Mouse (Mus musculus): ENCODE data around the gene Creb3l2. TPM values are rescaled to one million over a fixed set of nuclear protein-coding genes. Genes with fewer than 3 reads are reported as not detected.

The Creb3l2 gene
- polyA plus RNA-seq, 1 experiment, result 6.9 TPM

- H3K4me1 ChIP-seq (ENCODE audit: control insufficient read depth, insufficient read depth, low read length), result peaks cover 4% of the 10 kb centered on the region; the same call in 1 of the 2 replicates
- H3K27ac ChIP-seq (ENCODE audit: insufficient read depth, low read depth, low read length), result no peak overlapping the region
- H3K4me3 ChIP-seq (ENCODE audit: insufficient read depth, low read length), result no peak overlapping the region
- TF ChIP-seq POLR2A (IDR thresholded peaks at IDR 0.05; ENCODE audit: borderline replicate concordance, low read depth, low read length) (no peak), CTCF (IDR thresholded peaks at IDR 0.05; ENCODE audit: low read depth, low read length) (no peak)
Measured at GRCm38 (mm10) chr6:37336381-37336780, 105.6 kb downstream of the Creb3l2 start.

GRCm38 (mm10) chr6:37332846-37333245 lies 109.1 kb downstream of the Creb3l2 start:
- no peak overlapping the region for H3K4me3 ChIP-seq (ENCODE audit: insufficient read depth, low read length)
- TF ChIP-seq POLR2A (IDR thresholded peaks at IDR 0.05; ENCODE audit: borderline replicate concordance, low read depth, low read length) (no peak), CTCF (IDR thresholded peaks at IDR 0.05; ENCODE audit: low read depth, low read length) (no peak)

GRCm38 (mm10) chr6:37329901-37330864 lies 111.8 kb downstream of the Creb3l2 start:
- H3K4me1 ChIP-seq (ENCODE audit: control insufficient read depth, insufficient read depth, low read length), result no peaks in the 10 kb centered on the region
- no peak overlapping the region for H3K4me3 ChIP-seq (ENCODE audit: insufficient read depth, low read length)
- no peak overlapping the region for H3K27ac ChIP-seq (ENCODE audit: insufficient read depth, low read depth, low read length)
- no peak for TF ChIP-seq POLR2A (IDR thresholded peaks at IDR 0.05; ENCODE audit: borderline replicate concordance, low read depth, low read length)
- no peak for TF ChIP-seq CTCF (IDR thresholded peaks at IDR 0.05; ENCODE audit: low read depth, low read length)

More at GRCm38 (mm10) chr6:37332846-37333245, 109.1 kb downstream of the Creb3l2 start:
- Histone ChIP-seq H3K4me1 (ENCODE audit: control insufficient read depth, insufficient read depth, low read length) (no peaks in the 10 kb centered on the region), H3K27ac (ENCODE audit: insufficient read depth, low read depth, low read length) (no peak overlapping the region)

- Histone ChIP-seq H3K4me1 (ENCODE audit: control insufficient read depth, insufficient read depth, low read length) (no peaks in the 10 kb centered on the region), H3K4me3 (ENCODE audit: insufficient read depth, low read length) (no peak overlapping the region), H3K27ac (ENCODE audit: insufficient read depth, low read depth, low read length) (no peak overlapping the region)
- no peak for TF ChIP-seq POLR2A (IDR thresholded peaks at IDR 0.05; ENCODE audit: borderline replicate concordance, low read depth, low read length)
- TF ChIP-seq CTCF (IDR thresholded peaks at IDR 0.05; ENCODE audit: low read depth, low read length), result no peak
Measured at GRCm38 (mm10) chr6:37329376-37329775, 112.6 kb downstream of the Creb3l2 start.

- Histone ChIP-seq H3K4me3 (ENCODE audit: insufficient read depth, low read length) (no peak overlapping the region), H3K4me1 (ENCODE audit: control insufficient read depth, insufficient read depth, low read length) (no peaks in the 10 kb centered on the region), H3K27ac (ENCODE audit: insufficient read depth, low read depth, low read length) (no peak overlapping the region)
- TF ChIP-seq POLR2A (IDR thresholded peaks at IDR 0.05; ENCODE audit: borderline replicate concordance, low read depth, low read length), result no peak
- TF ChIP-seq CTCF (IDR thresholded peaks at IDR 0.05; ENCODE audit: low read depth, low read length), result no peak
Measured at GRCm38 (mm10) chr6:37328671-37329070, 113.3 kb downstream of the Creb3l2 start.

GRCm38 (mm10) chr6:37327519-37327918 lies 114.4 kb downstream of the Creb3l2 start:
- no peak for TF ChIP-seq CTCF (IDR thresholded peaks at IDR 0.05; ENCODE audit: low read depth, low read length)
- TF ChIP-seq POLR2A (IDR thresholded peaks at IDR 0.05; ENCODE audit: borderline replicate concordance, low read depth, low read length), result no peak
- Histone ChIP-seq H3K27ac (ENCODE audit: insufficient read depth, low read depth, low read length) (no peak overlapping the region), H3K4me1 (ENCODE audit: control insufficient read depth, insufficient read depth, low read length) (no peaks in the 10 kb centered on the region), H3K4me3 (ENCODE audit: insufficient read depth, low read length) (no peak overlapping the region)

- H3K4me1 ChIP-seq (ENCODE audit: control insufficient read depth, insufficient read depth, low read length), result no peaks in the 10 kb centered on the region
- no peak overlapping the region for H3K4me3 ChIP-seq (ENCODE audit: insufficient read depth, low read length)
- no peak overlapping the region for H3K27ac ChIP-seq (ENCODE audit: insufficient read depth, low read depth, low read length)
- TF ChIP-seq CTCF (IDR thresholded peaks at IDR 0.05; ENCODE audit: low read depth, low read length) (no peak), POLR2A (IDR thresholded peaks at IDR 0.05; ENCODE audit: borderline replicate concordance, low read depth, low read length) (no peak)
Measured at GRCm38 (mm10) chr6:37326603-37326955, 115.4 kb downstream of the Creb3l2 start.

GRCm38 (mm10) chr6:37325906-37326602 lies 115.9 kb downstream of the Creb3l2 start:
- no peaks in the 10 kb centered on the region for H3K4me1 ChIP-seq (ENCODE audit: control insufficient read depth, insufficient read depth, low read length)
- H3K27ac ChIP-seq (ENCODE audit: insufficient read depth, low read depth, low read length), result no peak overlapping the region
- no peak for TF ChIP-seq POLR2A (IDR thresholded peaks at IDR 0.05; ENCODE audit: borderline replicate concordance, low read depth, low read length)
- no peak for TF ChIP-seq CTCF (IDR thresholded peaks at IDR 0.05; ENCODE audit: low read depth, low read length)
- no peak overlapping the region for H3K4me3 ChIP-seq (ENCODE audit: insufficient read depth, low read length)

GRCm38 (mm10) chr6:37325076-37325475 lies 116.9 kb downstream of the Creb3l2 start:
- TF ChIP-seq CTCF (IDR thresholded peaks at IDR 0.05; ENCODE audit: low read depth, low read length), result no peak
- TF ChIP-seq POLR2A (IDR thresholded peaks at IDR 0.05; ENCODE audit: borderline replicate concordance, low read depth, low read length), result no peak
- H3K4me3 ChIP-seq (ENCODE audit: insufficient read depth, low read length), result no peak overlapping the region
- no peak overlapping the region for H3K27ac ChIP-seq (ENCODE audit: insufficient read depth, low read depth, low read length)
- H3K4me1 ChIP-seq (ENCODE audit: control insufficient read depth, insufficient read depth, low read length), result no peaks in the 10 kb centered on the region

- Histone ChIP-seq H3K4me3 (ENCODE audit: insufficient read depth, low read length) (no peak overlapping the region), H3K4me1 (ENCODE audit: control insufficient read depth, insufficient read depth, low read length) (no peaks in the 10 kb centered on the region), H3K27ac (ENCODE audit: insufficient read depth, low read depth, low read length) (no peak overlapping the region)
- TF ChIP-seq POLR2A (IDR thresholded peaks at IDR 0.05; ENCODE audit: borderline replicate concordance, low read depth, low read length) (no peak), CTCF (IDR thresholded peaks at IDR 0.05; ENCODE audit: low read depth, low read length) (no peak)
Measured at GRCm38 (mm10) chr6:37322641-37323040, 119.3 kb downstream of the Creb3l2 start.
